Mouse (Mus musculus): ENCODE results near the gene Wbp4. TPM values are rescaled to one million over a fixed set of nuclear protein-coding genes. Genes with fewer than 3 reads are reported as not detected.
A peak's percentile ranks its signal among the peaks of the same experiment; 100 is the strongest.

Wbp4 gene
- polyA plus RNA-seq, 1 experiment from 2014 or later: 42.5 TPM

DNA sequence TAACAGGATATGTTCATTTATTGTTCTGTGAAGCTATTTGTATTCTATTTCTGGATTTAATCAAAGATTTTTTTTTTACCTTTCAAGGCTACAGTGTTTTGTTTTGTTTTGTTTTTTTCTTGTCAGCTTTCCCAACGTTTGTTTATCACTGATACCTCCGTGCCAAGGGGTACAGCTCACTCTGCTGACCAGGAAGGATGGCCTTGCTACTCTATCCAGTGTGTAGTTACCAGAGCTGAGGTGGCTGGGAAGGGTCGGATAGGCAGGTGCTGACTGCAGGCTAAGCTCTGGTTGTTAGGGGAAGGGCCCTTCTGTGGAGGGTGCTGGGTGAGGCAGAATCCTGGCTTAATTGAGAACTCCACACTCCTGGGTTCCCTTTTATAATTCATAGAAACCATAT lies 8.9 kb upstream of the Wbp4 start:
- H3K27me3 ChIP-seq (replicated peaks; ENCODE audit: control insufficient read depth, insufficient read depth, low read length): no peaks in the 10 kb centered on the region
- H3K4me2 ChIP-seq (ENCODE audit: low read length): no peak overlapping the region
- no peak overlapping the region for H3K27ac ChIP-seq (ENCODE audit: low read length)
- H3K4me3 ChIP-seq (replicated peaks; ENCODE audit: low read length): no peak overlapping the region
- WGBS: 70% methylated on average over 3 of the region's 3 CpGs
- ATAC-seq: no peak
- H3K9me3 ChIP-seq (ENCODE audit: control insufficient read depth, low read length): no peaks in the 10 kb centered on the region
- peaks cover 11% of the 10 kb centered on the region for H3K4me1 ChIP-seq (replicated peaks; ENCODE audit: control insufficient read depth, insufficient read depth, low read length)
- no peaks in the 10 kb centered on the region for H3K36me3 ChIP-seq (ENCODE audit: control insufficient read depth, insufficient read depth)
- H3K9ac ChIP-seq (replicated peaks; ENCODE audit: low read depth, low read length): no peak overlapping the region

- H3K4me2 ChIP-seq (ENCODE audit: low read length): no peak overlapping the region
- H3K4me3 ChIP-seq (replicated peaks; ENCODE audit: low read length): no peak overlapping the region
- peaks cover 11% of the 10 kb centered on the region for H3K4me1 ChIP-seq (replicated peaks; ENCODE audit: control insufficient read depth, insufficient read depth, low read length)
- no peaks in the 10 kb centered on the region for H3K9me3 ChIP-seq (ENCODE audit: control insufficient read depth, low read length)
- H3K27me3 ChIP-seq (replicated peaks; ENCODE audit: control insufficient read depth, insufficient read depth, low read length): no peaks in the 10 kb centered on the region
- no peak for ATAC-seq
- WGBS: 82% methylated on average over 12 of the region's 12 CpGs
- no peaks in the 10 kb centered on the region for H3K36me3 ChIP-seq (ENCODE audit: control insufficient read depth, insufficient read depth)
- no peak overlapping the region for H3K27ac ChIP-seq (ENCODE audit: low read length)
- H3K9ac ChIP-seq (replicated peaks; ENCODE audit: low read depth, low read length): no peak overlapping the region
These were observed 7.8 kb upstream of the Wbp4 start for GRCm38 (mm10) chr14:79489150-79489549.

DNA sequence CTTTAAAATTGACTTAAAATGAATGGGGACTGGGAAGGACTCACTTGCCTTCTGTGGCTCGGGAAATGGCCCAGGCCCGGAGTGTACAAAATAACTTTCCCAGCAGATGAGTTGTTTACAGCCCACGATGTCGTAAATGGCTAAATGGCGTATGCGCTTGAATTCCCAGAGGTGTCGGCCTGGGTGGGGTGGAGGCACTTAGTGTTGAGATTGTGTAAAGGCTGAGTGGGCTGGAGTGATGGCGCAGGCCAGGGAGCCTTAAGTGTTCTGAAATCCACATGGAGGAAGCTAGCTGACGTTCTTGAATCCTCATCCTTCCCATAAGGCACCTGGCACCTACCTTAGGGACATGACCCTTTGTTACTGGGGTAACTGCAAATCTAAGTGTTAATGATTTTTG lies 7.2 kb upstream of the Wbp4 start:
- H3K4me2 ChIP-seq (ENCODE audit: low read length): no peak overlapping the region
- WGBS: 93% methylated on average over 9 of the region's 9 CpGs
- no peak overlapping the region for H3K4me3 ChIP-seq (replicated peaks; ENCODE audit: low read length)
- no peaks in the 10 kb centered on the region for H3K27me3 ChIP-seq (replicated peaks; ENCODE audit: control insufficient read depth, insufficient read depth, low read length)
- no peak overlapping the region for H3K9ac ChIP-seq (replicated peaks; ENCODE audit: low read depth, low read length)
- no peaks in the 10 kb centered on the region for H3K9me3 ChIP-seq (ENCODE audit: control insufficient read depth, low read length)
- peaks cover 11% of the 10 kb centered on the region for H3K4me1 ChIP-seq (replicated peaks; ENCODE audit: control insufficient read depth, insufficient read depth, low read length)
- no peaks in the 10 kb centered on the region for H3K36me3 ChIP-seq (ENCODE audit: control insufficient read depth, insufficient read depth)
- no peak overlapping the region for H3K27ac ChIP-seq (ENCODE audit: low read length)
- ATAC-seq: no peak

DNA sequence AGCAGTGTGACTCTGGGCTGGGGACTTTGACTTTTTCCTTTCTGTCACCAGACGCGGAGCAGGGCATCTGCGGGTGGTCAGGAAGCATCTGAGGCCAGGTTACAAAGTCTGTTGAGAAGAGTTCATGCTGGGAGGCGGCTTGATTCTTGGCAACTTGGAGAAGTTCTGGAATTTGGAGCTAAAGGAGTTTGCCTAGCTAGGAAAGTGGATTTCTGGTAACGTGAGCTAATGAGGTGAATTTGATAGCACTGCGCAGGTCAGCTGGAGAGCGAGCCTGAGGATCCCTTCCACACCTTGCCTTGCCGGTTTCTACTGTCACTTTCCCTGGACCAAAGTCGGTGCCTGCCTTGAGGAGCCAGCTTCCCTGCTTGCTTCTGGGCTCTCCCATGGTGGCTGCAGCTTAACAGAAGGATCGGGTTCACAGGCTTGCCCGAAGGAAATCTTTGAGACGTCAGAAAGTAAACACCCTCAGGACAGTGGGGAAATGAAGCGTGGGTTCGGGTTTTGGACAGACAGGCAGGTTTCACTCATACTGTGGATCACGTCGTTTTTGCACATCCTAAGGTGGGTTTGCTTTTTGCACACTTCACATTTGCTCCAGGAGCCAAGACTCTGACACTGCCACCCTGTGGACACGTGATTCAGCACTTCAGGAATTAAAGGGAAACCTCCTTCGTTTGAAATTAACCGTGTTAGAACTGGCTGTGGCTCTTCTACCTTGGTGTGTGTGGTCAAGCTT lies 5.8 kb upstream of the Wbp4 start:
- Histone ChIP-seq H3K27ac (ENCODE audit: low read length) (0 out of 2 replicates have a peak overlapping the region, but pooled peaks have one; percentile 33), H3K36me3 (ENCODE audit: control insufficient read depth, insufficient read depth) (no peaks in the 10 kb centered on the region), H3K9me3 (ENCODE audit: control insufficient read depth, low read length) (no peaks in the 10 kb centered on the region), H3K27me3 (replicated peaks; ENCODE audit: control insufficient read depth, insufficient read depth, low read length) (no peaks in the 10 kb centered on the region), H3K4me1 (replicated peaks; ENCODE audit: control insufficient read depth, insufficient read depth, low read length) (peaks cover 22% of the 10 kb centered on the region), H3K4me3 (replicated peaks; ENCODE audit: low read length) (peak overlapping the region; percentile 44), H3K4me2 (ENCODE audit: low read length) (peak overlapping the region; percentile 67), H3K9ac (replicated peaks; ENCODE audit: low read depth, low read length) (peak overlapping the region; percentile 45)
- WGBS: 8% methylated on average over 19 of the region's 19 CpGs
- peak; percentile 39; the same call in 1 of the 2 replicates for ATAC-seq

GRCm38 (mm10) chr14:79486617-79486992 lies 5.3 kb upstream of the Wbp4 start:
- H3K36me3 ChIP-seq (ENCODE audit: control insufficient read depth, insufficient read depth): no peaks in the 10 kb centered on the region
- H3K4me1 ChIP-seq (replicated peaks; ENCODE audit: control insufficient read depth, insufficient read depth, low read length): peaks cover 22% of the 10 kb centered on the region
- no peak for ATAC-seq
- peak overlapping the region; percentile 67; the same call in 1 of the 2 replicates for H3K4me2 ChIP-seq (ENCODE audit: low read length)
- H3K9me3 ChIP-seq (ENCODE audit: control insufficient read depth, low read length): no peaks in the 10 kb centered on the region
- H3K9ac ChIP-seq (replicated peaks; ENCODE audit: low read depth, low read length): no peak overlapping the region
- H3K27ac ChIP-seq (ENCODE audit: low read length): no peak overlapping the region
- H3K27me3 ChIP-seq (replicated peaks; ENCODE audit: control insufficient read depth, insufficient read depth, low read length): no peaks in the 10 kb centered on the region
- no peak overlapping the region for H3K4me3 ChIP-seq (replicated peaks; ENCODE audit: low read length)
- WGBS: 30% methylated on average over 8 of the region's 8 CpGs

- Histone ChIP-seq H3K4me2 (ENCODE audit: low read length) (no peak overlapping the region), H3K9me3 (ENCODE audit: control insufficient read depth, low read length) (no peaks in the 10 kb centered on the region), H3K4me3 (replicated peaks; ENCODE audit: low read length) (no peak overlapping the region), H3K4me1 (replicated peaks; ENCODE audit: control insufficient read depth, insufficient read depth, low read length) (peaks cover 34% of the 10 kb centered on the region), H3K36me3 (ENCODE audit: control insufficient read depth, insufficient read depth) (no peaks in the 10 kb centered on the region), H3K9ac (replicated peaks; ENCODE audit: low read depth, low read length) (no peak overlapping the region), H3K27me3 (replicated peaks; ENCODE audit: control insufficient read depth, insufficient read depth, low read length) (no peaks in the 10 kb centered on the region), H3K27ac (ENCODE audit: low read length) (no peak overlapping the region)
- ATAC-seq: no peak
- WGBS: 81% methylated on average over 8 of the region's 8 CpGs
These were observed 2.3 kb upstream of the Wbp4 start for GRCm38 (mm10) chr14:79483611-79484120.

- 28% methylated on average over 15 of the region's 15 CpGs for WGBS
- H3K27me3 ChIP-seq (replicated peaks; ENCODE audit: control insufficient read depth, insufficient read depth, low read length): no peaks in the 10 kb centered on the region
- H3K9me3 ChIP-seq (ENCODE audit: control insufficient read depth, low read length): no peaks in the 10 kb centered on the region
- ATAC-seq: no peak
- peak overlapping the region; percentile 74 for H3K4me2 ChIP-seq (ENCODE audit: low read length)
- H3K27ac ChIP-seq (ENCODE audit: low read length): peak overlapping the region; percentile 100; the same call in 1 of the 2 replicates
- peak overlapping the region; percentile 99 for H3K4me3 ChIP-seq (replicated peaks; ENCODE audit: low read length)
- no peaks in the 10 kb centered on the region for H3K36me3 ChIP-seq (ENCODE audit: control insufficient read depth, insufficient read depth)
- H3K9ac ChIP-seq (replicated peaks; ENCODE audit: low read depth, low read length): peak overlapping the region; percentile 96
- H3K4me1 ChIP-seq (replicated peaks; ENCODE audit: control insufficient read depth, insufficient read depth, low read length): peaks cover 36% of the 10 kb centered on the region
These were observed 1.5 kb upstream of the Wbp4 start for GRCm38 (mm10) chr14:79482747-79483355.

GRCm38 (mm10) chr14:79482251-79482661 lies 936 bp upstream of the Wbp4 start:
- Histone ChIP-seq H3K4me1 (replicated peaks; ENCODE audit: control insufficient read depth, insufficient read depth, low read length) (peaks cover 31% of the 10 kb centered on the region), H3K9me3 (ENCODE audit: control insufficient read depth, low read length) (no peaks in the 10 kb centered on the region), H3K4me2 (ENCODE audit: low read length) (peak overlapping the region; percentile 74), H3K9ac (replicated peaks; ENCODE audit: low read depth, low read length) (peak overlapping the region; percentile 96), H3K27me3 (replicated peaks; ENCODE audit: control insufficient read depth, insufficient read depth, low read length) (no peaks in the 10 kb centered on the region), H3K27ac (ENCODE audit: low read length) (peak overlapping the region; percentile 100), H3K36me3 (ENCODE audit: control insufficient read depth, insufficient read depth) (no peaks in the 10 kb centered on the region), H3K4me3 (replicated peaks; ENCODE audit: low read length) (peak overlapping the region; percentile 99)
- no peak for ATAC-seq
- under 1% methylated on average over 11 of the region's 11 CpGs for WGBS

GRCm38 (mm10) chr14:79480624-79481338 lies 539 bp downstream of the Wbp4 start, which contains the start of gene Elf1:
TSS of gene Elf1 (plus strand) at chr14:79481194.
- peak within 1 kb of the TSS; percentile 99 for H3K4me3 ChIP-seq (replicated peaks; ENCODE audit: low read length)
- H3K4me1 ChIP-seq (replicated peaks; ENCODE audit: control insufficient read depth, insufficient read depth, low read length): peaks cover 25% of the 10 kb centered on the region
- under 1% methylated on average over 87 of the region's 96 CpGs for WGBS
- peaks cover 4% of the 10 kb centered on the region for H3K36me3 ChIP-seq (ENCODE audit: control insufficient read depth, insufficient read depth)
- H3K4me2 ChIP-seq (ENCODE audit: low read length): peak within 1 kb of the TSS; percentile 74
- peak; percentile 76 for ATAC-seq
- H3K9ac ChIP-seq (replicated peaks; ENCODE audit: low read depth, low read length): peak within 1 kb of the TSS; percentile 96
- no peaks in the 10 kb centered on the region for H3K27me3 ChIP-seq (replicated peaks; ENCODE audit: control insufficient read depth, insufficient read depth, low read length)
- peak within 1 kb of the TSS; percentile 100 for H3K27ac ChIP-seq (ENCODE audit: low read length)
- no peaks in the 10 kb centered on the region for H3K9me3 ChIP-seq (ENCODE audit: control insufficient read depth, low read length)

Data from forebrain, embryonic 16.5 days (tissue).